Mouse (Mus musculus) T-helper 1 cell (primary cell): Measurements from ENCODE around the gene Mcu.

Source experiments
- in situ Hi-C: fragments of 300-600 bp; cut with MboI, MseI; formaldehyde crosslinking; loops from one replicate; pipeline ENCODE4 v1.15.1; 2025; ENCODE audit warnings: high pct_unique_total_duplicates

Gene Mcu

DNA sequence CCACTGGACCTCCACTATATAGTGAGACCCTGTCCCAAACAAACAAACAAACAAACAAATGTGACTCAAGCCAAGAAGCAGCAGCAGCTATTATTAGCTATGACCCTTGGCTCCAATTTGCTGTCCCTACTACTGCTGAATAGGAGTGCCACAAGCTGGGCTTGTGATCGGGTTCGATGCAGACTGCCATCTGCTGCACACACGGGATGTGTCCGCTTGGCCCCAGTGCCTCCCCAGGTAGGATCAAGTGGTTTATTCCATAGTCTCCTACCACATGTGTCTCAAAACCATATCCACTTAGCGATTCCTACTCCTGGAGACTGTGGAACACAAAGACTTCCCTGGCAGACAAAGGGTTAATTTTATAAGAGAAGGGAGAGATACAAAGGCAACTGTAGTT lies 2.4 kb downstream of the Mcu start:
- in situ Hi-C loops: no loop called here

DNA sequence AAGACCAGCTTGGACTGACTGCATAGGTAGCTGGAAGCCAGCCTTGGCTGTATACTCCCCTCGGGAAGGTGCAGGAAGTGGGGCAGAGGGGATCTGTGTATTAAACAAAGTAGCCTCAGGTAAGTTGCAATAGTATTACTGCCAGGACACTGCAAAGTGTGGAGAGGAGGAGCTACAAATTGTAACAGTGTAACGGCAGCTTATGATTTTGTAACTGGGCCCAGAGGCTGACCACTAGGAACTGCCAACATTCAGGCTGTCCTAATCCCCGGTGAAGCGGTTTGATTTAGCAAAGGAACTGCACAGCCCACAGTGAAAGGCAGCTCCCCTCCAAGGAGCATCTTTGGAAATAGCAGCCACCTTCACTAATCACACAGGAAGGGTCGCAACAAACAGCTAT lies 3.2 kb downstream of the Mcu start:
- in situ Hi-C loops: no loop called here

DNA sequence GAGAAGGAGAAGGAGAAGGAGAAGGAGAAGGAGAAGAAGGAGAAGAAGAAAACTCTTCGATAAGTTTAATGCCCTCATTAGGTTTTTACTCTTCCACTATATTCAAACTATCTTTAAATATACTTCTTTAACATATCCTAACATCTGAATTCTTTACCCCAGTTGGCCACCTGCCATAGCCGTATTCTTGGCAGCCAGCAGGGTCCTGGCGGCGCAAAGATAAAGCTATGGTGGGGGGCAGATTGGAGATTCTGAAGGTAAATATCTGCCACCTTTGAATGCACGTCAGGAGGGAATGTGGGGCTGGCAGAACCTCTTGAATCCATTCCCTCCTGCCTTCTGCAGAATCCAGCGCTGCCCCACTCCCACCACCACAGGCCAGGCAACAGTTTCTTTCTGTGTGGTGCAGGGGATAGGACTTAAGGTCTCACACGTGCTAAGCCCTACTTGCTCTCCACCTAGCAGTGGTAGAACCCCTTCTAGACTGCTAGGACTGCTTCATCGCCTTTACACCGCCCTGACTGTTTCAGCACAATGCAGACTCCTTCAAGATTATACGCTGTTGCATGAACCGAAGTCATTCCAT lies 11.5 kb downstream of the Mcu start:
- in situ Hi-C loops: loop anchor here (5.0 kb wide), 1 partner anchor 48 kb away; no protein-coding TSS in a partner anchor

DNA sequence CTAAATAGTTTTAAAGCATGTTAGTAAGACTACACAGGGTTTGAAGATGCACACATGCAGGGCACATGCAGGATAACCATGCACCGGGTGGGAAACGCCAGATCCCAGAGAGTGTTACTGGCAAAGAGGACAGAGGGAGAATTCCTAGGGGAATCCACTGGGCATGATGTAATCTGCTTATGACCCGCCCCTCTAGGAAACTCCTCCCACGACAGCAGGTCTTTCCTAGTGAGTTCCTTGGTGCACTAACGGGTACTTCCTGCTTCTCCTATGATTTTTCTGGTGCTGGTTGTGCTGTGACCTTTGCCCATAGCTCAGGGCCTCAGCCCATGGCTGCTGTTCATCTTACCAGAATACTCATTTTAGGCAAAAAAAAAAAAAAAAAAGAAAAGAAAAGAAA lies 12.6 kb downstream of the Mcu start:
- in situ Hi-C loops: loop anchor here (5.0 kb wide), 1 partner anchor 47 kb away; no protein-coding TSS in a partner anchor

DNA sequence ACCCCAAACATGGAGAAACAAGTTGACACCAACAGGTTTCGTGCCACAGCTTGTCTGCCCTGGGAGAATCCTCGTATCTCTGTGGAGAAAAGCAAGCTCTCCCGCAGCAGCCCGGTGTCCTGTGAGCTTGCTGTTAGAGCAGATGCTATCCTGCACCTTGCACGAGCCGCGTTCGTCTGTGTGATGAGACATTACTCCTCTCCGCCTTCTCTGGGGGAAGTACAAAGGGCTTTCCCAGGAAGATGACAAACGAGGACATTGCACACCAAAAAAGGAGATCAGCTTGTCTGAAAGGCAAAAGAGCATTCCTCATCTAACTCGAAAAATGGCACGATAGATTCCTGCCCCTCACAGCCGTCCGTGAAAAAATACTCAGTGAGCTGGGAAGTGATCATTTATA lies 13.6 kb downstream of the Mcu start:
- in situ Hi-C loops: loop anchor here (5.0 kb wide), 1 partner anchor 46 kb away; no protein-coding TSS in a partner anchor

DNA sequence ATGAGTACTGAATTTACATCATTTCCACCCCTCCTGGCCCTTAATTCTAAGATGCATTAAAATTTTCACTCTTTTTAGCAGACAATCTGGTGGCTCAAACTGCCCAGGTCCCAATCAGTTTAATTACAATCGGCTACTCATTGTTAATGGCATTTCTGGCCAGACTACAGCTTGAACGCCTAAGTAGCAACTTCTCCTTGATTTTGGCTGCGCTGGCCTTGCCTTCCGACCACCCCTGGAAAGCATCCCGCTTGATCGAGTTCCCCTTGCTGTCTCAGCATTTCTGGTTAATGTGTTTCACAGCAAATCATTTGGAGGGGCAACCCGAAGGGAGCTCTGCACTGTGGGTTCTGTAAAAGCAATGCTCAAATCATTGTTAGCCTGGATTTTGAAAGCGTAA lies 14.4 kb downstream of the Mcu start:
- in situ Hi-C loops: loop anchor here (5.0 kb wide), 1 partner anchor 45 kb away; no protein-coding TSS in a partner anchor

DNA sequence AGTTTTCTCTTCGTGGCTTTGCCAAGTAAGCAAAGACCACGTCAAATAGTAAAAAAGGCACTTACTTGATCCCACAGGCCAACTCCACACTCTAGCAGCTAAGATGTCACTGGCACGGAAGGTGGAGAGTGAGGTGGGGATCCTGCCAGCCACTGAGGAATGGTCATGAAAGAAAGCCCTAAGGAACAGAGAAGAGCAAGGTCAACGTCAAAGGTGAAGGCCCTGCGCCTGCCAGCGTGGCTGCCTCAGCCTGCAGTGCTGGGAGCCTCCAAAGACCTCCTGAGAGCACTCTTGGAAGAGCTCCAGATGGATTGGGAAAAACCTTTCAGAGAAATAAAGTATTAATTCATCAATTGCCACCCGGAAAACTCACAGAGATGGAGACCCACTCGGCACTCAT lies 16.0 kb downstream of the Mcu start:
- in situ Hi-C loops: loop anchor here (5.0 kb wide), 1 partner anchor 43 kb away; no protein-coding TSS in a partner anchor

DNA sequence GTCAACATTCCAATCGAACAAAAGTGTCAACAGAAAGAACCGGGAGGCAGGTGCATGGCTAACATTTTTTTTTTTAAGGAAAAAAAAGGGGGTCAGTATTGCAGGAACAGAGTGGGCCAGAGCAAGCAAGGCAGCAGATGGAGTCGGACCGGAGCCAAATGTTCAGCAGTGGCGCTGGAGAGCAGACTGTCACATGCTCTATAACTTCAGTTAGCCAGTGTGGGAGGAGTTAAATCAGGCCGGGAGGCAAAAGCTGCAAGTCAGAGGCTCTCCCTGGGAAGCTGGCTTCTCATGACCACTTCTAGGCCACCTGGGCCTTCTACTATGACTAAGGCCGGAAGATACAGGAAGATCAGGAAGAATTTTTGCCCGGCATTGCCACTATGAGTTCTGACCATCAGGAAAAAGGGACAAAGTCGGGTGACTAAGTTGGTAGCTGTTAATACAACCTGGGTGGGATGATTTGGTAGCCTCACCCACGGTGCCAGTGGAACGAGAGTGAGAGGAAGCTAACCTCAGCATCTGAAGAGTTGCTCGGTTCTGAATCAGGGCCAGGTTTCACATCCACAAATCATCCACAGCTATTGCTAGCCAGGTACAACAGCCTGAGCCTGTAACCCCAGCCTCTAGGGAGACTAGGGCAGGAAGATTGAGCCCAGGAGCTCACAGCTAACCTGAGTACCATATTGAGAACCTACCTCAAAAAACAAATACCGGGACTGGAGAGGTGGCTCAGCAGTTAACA lies 22.5 kb downstream of the Mcu start:
- in situ Hi-C loops: no loop called here

DNA sequence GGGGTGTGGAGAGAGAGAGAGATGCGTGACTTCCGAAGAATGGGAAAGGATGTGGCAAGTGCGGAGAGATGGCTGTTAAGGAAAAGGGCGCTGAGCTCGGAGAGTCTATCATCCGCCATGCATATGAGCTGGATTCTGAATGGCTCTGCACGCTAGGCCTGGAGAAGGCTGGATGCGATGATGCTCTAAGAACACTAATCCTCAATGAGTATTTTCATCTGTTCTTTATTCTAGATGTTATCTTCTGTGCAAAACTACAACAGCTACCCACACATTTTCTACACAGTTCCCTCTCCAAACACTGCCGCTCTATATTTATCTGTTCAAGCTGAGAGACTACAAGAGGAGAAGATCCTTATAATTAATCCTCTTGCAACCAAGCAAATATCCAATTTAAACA lies 25.9 kb downstream of the Mcu start:
- in situ Hi-C loops: no loop called here

DNA sequence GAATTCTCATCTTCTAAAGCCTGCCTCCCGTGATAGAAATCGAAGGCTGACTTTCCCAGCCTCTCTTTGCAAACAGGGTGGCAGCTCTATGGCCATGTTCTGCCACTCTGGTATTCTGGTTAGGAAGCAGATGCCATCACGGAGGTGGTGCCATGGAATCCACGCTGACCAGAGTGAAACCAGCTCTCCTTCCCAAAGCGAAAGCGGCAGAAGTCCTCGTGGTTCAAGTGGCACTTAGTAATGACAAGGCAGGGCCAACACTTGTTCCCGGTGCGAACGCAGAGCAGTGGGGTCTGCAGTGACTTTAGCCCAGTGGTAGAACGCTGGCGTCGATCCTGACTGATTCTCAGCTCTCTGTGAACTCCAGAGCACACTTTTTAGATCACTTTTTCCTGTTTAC lies 26.6 kb downstream of the Mcu start:
- in situ Hi-C loops: no loop called here

DNA sequence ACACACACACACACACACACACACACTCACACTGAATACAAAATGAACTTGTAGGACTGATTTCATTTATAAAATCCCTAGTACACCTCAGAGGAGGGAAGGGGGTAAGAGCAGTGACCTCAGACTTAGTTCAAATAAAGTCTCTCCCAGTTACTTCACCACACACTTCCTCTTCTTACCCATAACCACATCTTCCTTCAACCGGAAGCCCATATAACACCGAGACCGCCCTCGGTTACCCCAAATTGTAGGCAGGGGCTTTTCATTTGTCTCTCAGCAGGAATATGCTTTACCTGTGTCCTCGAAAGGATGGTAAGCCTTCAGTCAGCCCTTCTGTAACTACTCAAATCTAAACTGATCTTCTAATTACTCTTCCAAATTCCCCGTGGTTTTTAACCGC lies 27.1 kb downstream of the Mcu start:
- in situ Hi-C loops: no loop called here

DNA sequence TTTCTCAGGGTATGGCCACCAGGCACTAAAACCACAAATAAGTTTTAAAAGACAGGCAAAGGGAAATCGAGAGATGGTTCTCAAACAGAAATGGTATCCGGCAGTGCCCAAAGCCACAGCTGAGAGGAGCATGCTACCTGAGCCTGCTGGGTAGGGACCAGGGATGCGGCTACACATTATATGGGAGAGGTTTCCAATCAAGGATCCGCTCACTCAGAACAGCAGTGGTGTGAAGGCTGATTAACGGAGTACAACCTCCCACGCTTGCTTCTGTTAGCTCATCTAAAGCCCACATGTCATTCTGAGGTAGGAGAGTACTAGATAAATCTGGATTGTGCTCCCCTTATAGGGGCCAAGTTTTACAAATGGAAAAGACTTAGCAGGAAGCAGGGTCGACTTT lies 28.4 kb downstream of the Mcu start:
- in situ Hi-C loops: no loop called here

DNA sequence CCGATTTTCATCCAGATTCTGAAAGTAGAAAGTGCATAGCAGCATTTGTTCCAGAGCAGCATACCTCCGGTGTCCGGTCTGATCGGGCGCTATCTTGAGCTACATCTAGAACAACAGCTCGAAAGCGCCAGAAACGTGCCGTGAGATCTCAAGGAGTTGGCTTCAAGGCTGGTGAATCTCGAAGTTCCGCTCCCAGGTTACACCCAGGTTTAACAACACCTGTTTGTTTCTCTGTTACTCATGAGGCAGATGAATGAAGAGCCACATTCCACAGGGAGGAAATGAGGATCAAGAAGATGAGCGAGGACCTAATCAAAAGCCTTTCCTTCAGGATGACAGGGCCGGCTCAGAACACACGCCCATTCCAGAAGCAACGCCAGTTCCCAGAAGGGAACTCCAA lies 29.7 kb downstream of the Mcu start:
- in situ Hi-C loops: no loop called here

DNA sequence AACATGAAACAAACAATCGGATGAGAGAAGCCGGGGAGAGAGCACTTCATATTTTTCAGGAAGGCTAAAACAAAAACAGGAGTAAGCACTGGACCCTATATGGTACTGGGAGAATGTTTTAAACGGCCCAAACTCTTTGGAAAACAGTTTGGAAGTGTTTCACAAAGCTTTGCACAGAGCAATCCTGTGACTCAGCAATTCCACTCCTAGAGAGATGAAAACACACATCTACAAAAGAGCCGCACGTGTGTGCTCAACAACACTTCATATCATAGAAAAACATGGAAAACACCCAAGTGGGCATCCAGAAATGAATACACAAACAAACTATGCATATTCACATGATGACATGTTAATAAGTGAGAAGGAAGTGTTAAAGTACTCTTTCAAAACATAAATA lies 30.9 kb downstream of the Mcu start:
- in situ Hi-C loops: no loop called here

DNA sequence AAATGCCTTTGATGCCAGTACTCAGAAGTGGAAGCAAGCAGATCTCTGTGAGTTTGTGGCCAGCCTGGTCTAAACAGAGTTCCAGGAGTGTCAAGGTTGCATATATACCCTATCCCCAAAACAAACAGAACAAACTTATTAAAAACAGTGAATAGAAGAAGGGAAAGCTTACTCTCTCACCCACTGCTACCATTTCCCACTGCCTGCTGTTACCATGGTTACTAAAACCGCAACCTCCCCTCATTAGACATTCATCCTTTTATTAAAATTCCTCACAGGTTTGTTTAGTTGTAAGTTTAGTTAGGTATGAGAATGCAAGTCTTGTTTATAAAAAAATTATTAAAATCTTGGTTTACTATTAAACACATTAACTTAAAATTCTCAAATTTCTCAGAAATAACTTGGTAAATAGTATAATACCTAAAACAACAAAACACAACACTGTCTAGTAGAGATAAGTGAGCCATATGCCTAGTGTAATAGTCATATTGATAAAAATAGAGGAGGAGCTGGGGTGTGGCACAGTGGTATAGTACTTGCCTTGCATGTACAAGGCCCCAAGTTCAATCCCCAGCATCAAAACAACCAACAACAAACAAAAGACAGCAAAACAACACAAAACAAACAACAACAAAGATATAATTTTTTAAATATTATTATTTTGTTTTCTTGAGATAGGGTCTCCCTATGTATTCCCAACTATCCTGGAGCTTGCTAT lies 34.5 kb downstream of the Mcu start:
- in situ Hi-C loops: no loop called here

DNA sequence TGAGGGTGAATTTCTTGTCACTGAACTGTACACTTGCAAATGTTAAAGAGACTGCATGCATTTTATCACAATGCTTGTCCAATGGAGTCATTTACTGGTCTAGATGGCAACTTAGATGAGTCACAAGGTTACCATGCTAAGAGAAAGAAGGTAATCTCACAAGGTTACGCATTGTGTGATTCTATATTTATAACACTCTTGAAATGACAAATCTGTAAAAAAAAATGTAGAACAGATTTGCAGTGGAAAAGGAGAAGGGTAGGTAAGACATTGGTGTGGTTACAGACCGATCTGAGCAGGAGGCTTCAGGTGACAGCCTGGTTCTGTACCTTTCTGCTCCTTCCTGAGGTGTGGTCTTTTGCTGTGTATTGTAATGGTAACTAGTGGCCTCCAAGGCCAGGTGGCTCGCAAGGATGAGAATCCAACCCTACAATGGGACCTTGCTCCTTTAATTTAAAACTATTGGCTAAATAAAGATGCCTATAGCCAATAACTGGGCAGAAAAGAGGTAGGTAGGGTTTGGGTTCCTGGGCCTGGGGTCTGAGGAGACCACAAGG lies 35.8 kb downstream of the Mcu start:
- in situ Hi-C loops: no loop called here

DNA sequence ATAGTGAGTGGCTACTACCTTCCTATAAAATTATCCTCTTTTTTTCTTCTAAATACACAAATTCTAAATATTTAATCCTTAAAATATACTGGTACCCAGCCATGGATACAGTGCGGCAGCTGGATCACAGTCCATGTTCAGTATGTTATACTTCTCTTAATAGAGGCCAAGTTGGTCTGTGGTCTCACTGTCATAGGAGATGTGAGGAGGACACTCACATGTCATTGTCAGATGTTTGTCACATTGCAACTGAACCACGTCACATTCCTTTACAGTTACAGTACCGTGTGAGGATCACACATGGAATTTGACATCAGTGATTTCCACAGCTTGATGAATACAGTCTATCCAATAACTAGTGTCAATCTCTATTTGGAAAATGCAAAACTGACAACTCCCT lies 36.8 kb downstream of the Mcu start:
- in situ Hi-C loops: no loop called here

DNA sequence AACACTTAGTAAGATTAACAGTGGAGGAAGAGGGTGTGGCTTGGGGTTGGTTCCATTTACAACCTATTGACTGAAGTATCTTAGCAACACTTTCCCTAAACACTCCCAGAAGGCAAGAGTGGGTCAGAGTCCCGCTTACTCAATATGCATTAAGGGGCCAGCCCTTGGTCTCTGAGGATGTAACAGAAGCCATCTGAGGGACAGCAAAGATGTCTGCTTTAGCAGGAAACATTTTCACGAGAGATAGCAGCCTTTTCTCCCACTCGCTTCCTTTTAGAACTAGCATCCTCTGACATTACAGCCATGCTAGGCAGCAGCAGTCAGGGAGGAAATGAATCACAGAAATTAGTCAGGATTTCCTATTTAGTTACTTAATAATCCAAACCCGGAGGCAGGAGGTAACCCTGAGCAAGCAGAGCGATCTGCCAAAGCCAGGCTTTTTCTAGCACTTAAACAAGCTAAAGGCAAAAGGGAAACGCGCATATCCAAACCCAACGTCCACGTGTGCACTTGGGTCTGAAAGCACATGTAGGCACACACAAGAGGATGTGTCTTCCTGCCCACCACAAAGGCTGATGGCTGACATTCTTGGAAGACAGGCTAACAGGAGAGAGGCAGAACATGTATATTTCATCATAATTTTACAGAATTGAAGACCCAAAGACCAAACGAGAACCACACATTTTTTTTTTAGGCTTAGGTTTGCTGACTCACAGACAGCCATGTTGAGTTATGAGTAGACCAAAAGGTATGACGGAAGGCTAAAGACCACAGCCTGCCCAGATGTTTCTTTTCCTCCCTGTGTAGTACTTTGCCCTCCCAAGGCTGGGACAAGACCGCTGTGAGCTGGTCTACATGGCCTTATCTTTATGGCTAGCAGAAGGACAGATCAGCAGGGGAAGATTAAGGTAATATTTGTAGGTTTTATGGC lies 38.4 kb downstream of the Mcu start:
- in situ Hi-C loops: no loop called here

DNA sequence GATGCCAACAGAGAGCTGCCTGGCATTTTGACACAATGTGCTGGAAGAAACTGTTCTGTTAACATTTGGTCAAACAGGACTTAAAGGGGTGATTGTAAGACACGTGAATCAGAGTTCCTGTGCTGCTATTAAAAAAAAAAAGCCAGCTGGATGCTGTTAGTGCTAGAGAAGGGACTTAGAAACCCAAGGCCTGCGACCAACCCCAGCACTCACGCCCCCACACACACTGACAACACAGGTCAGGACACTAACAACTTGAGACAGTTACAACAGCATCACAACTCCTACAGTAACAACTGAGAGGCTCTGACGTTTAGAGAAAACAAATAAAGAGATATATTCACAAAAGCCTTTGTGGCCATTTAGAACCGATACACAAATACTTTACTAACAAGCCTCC lies 40.2 kb downstream of the Mcu start:
- in situ Hi-C loops: no loop called here

DNA sequence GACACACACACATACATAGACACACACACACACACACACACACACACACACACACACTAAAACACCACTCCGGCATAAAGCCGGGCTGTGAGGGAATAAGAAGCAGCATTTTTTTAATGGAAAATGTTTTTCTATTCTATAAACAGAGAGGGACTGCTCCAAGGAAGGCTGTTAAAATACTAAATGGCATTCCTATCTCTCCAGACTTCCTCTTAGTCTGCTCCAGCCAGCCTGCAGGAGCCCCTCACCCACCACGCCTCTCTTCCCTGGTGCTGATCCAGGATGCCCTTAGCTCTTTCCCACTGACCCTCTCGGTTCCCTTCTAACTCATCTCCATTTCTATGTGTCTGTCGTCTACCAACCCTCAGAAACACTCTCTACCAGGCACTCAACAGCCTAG lies 44.5 kb downstream of the Mcu start:
- in situ Hi-C loops: no loop called here

DNA sequence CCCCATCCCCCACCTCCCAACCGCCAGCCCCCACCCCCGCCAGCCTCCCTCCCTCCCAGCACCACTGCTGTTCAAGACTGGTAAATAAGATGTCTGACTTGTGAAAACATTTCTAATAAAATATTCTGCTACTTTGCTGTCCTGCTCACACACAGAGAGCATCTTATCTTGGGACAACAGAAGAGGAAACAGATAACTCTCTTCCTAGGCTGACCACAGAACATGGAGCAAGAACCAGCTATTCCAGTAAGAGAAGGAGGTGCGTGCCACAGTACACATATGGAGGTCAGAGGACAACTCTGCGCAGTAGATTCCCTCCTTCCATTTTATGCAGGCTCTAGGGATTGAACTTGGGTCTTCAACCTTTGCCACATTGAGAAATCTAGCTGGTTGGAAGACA lies 45.2 kb downstream of the Mcu start:
- in situ Hi-C loops: no loop called here
